ENCODE assay signal across 19 mouse cellular contexts in genomic region chr4:149632670-149633307, GRCm38 (mm10). TPM values are rescaled to one million over a fixed set of nuclear protein-coding genes. Genes with fewer than 3 reads are reported as not detected.
A peak's percentile ranks its signal among the peaks of the same experiment; 100 is the strongest.
DNase-seq lines count a peak whose midpoint lies in the region; ATAC-seq and TF ChIP-seq lines count a peak whose summit lies in the region.
"Had no signal": no experiment of that assay in that cellular context is flagged by ENCODE, and none has a peak within 500 bp of the region (broad histone marks: within the 10 kb centered on the region; RNA-seq: fewer than 3 reads in every experiment).

No protein-coding gene starts in this region.

- DNase-seq in heart, postnatal 14 days: no peak
- DNase-seq in CH12.LX (ENCODE audit: extremely low read depth): no peak
- peak; percentile 56 to 71 for DNase-seq in adrenal gland, postnatal 36 days
- peak; percentile 60 to 74 (median 65) for DNase-seq in liver, embryonic 14.5 days (ENCODE audit: low read depth in 3 of 3, low spot score in 3 of 3)
- no peak for DNase-seq in left cerebral cortex, postnatal 10 days (ENCODE audit: extremely low spot score in 1 of 2, low spot score in 2 of 2)
- no peak for DNase-seq in thymus, postnatal 0 days (ENCODE audit: low spot score)
- DNase-seq: cerebellum, postnatal 10 days; gastrocnemius, postnatal 25 days; kidney, adult 8-10 months; lung, postnatal 36 days; right cerebral cortex, postnatal 14 days; thymus, postnatal 36 days had no signal

- H3K9me3 ChIP-seq in heart, embryonic 13.5 days: no peaks in the 10 kb centered on the region
- H3K9me3 ChIP-seq in CH12.LX (replicated peaks; ENCODE audit: low read length): no peaks in the 10 kb centered on the region
- H3K9me3 ChIP-seq in liver, embryonic 14.5 days (ENCODE audit: control insufficient read depth, low read length): no peaks in the 10 kb centered on the region
- H3K9me3 ChIP-seq: embryonic facial prominence, embryonic 12.5 days; forebrain, embryonic 15.5 days; limb, embryonic 13.5 days; stomach, embryonic 15.5 days had no signal

- peak; percentile 79 for ATAC-seq in heart, embryonic 13.5 days (ENCODE audit: extremely low read depth, insufficient number of reproducible peaks, low FRiP score, low TSS enrichment)
- peak; percentile 89 for ATAC-seq in liver, embryonic 14.5 days (ENCODE audit: insufficient read depth)
- no peak for ATAC-seq in frontal cortex, adult (ENCODE audit: low TSS enrichment)
- ATAC-seq: forebrain, embryonic 15.5 days; hindbrain, postnatal 0 days had no signal

- H3K79me2 ChIP-seq in CH12.LX (replicated peaks; ENCODE audit: control insufficient read depth, extremely low read depth, insufficient read depth, poor library complexity, severe bottlenecking): no peaks in the 10 kb centered on the region

- intact Hi-C loops in heart, postnatal 14 days (cut with DNase I): no loop called here
- intact Hi-C loops in left cerebral cortex, postnatal 10 days (cut with DNase I): no loop called here

- 82% methylated on average over 9 of the region's 9 CpGs for WGBS in heart, embryonic 13.5 days
- 57% methylated on average over 9 of the region's 9 CpGs for WGBS in liver, embryonic 14.5 days (ENCODE audit: insufficient replicate concordance)

- H3K27me3 ChIP-seq in heart, embryonic 13.5 days (replicated peaks): no peaks in the 10 kb centered on the region
- no peaks in the 10 kb centered on the region for H3K27me3 ChIP-seq in CH12.LX (replicated peaks)
- no peaks in the 10 kb centered on the region for H3K27me3 ChIP-seq in liver, embryonic 14.5 days (ENCODE audit: control insufficient read depth, insufficient read depth, low read length)
- H3K27me3 ChIP-seq: embryonic facial prominence, embryonic 12.5 days; forebrain, embryonic 15.5 days; limb, embryonic 13.5 days; stomach, embryonic 15.5 days had no signal

- no peak overlapping the region for H3K4me2 ChIP-seq in heart, embryonic 13.5 days
- no peak overlapping the region for H3K4me2 ChIP-seq in CH12.LX (ENCODE audit: insufficient read depth, low read depth, poor library complexity, severe bottlenecking)
- peak overlapping the region; percentile 39 for H3K4me2 ChIP-seq in liver, embryonic 14.5 days (ENCODE audit: low read depth)
- H3K4me2 ChIP-seq: embryonic facial prominence, embryonic 12.5 days; forebrain, embryonic 15.5 days; limb, embryonic 13.5 days; stomach, embryonic 15.5 days had no signal

- H3K36me3 ChIP-seq in heart, embryonic 13.5 days: peaks cover 66% of the 10 kb centered on the region
- peaks cover 34 to 78% of the 10 kb centered on the region in 2 experiments for H3K36me3 ChIP-seq in CH12.LX (replicated peaks in 1 of 2; ENCODE audit: control insufficient read depth in 1 of 2, insufficient read depth in 1 of 2, low read length in 1 of 2)
- no peaks in the 10 kb centered on the region for H3K36me3 ChIP-seq in liver, embryonic 14.5 days (replicated peaks; ENCODE audit: control insufficient read depth, insufficient read depth, low read depth)

- no peak overlapping the region for H3K9ac ChIP-seq in heart, embryonic 13.5 days
- H3K9ac ChIP-seq in CH12.LX (ENCODE audit: insufficient read depth, low read depth): no peak overlapping the region
- H3K9ac ChIP-seq in liver, embryonic 14.5 days (replicated peaks): peak overlapping the region; percentile 27; the same call in 1 of the 2 replicates
- H3K9ac ChIP-seq: embryonic facial prominence, embryonic 12.5 days; forebrain, embryonic 15.5 days; limb, embryonic 13.5 days; stomach, embryonic 15.5 days had no signal

- no peak overlapping the region for H3K4me3 ChIP-seq in heart, embryonic 13.5 days
- H3K4me3 ChIP-seq in CH12.LX (replicated peaks in 1 of 3; ENCODE audit: low read depth in 2 of 3, low read length in 2 of 3, poor library complexity in 1 of 3): no peak overlapping the region
- no peak overlapping the region for H3K4me3 ChIP-seq in liver, embryonic 14.5 days (ENCODE audit: insufficient read depth in 1 of 2, low read depth in 2 of 2, low read length in 2 of 2)
- H3K4me3 ChIP-seq: embryonic facial prominence, embryonic 12.5 days; forebrain, embryonic 15.5 days; limb, embryonic 13.5 days; stomach, embryonic 15.5 days had no signal

- H3K4me1 ChIP-seq in heart, embryonic 13.5 days: no peaks in the 10 kb centered on the region
- peaks cover 4 to 27% of the 10 kb centered on the region in 2 experiments; a peak in 3 of 4 replicates for H3K4me1 ChIP-seq in CH12.LX (ENCODE audit: control insufficient read depth in 1 of 2, insufficient read depth in 2 of 2)
- H3K4me1 ChIP-seq in liver, embryonic 14.5 days (replicated peaks; ENCODE audit: control insufficient read depth in 2 of 2, insufficient read depth in 2 of 2, low read length in 1 of 2): peaks cover 15 to 21% of the 10 kb centered on the region in 2 experiments
- H3K4me1 ChIP-seq: embryonic facial prominence, embryonic 12.5 days; forebrain, embryonic 15.5 days; stomach, embryonic 15.5 days had no signal

- in situ Hi-C loops in CH12.LX (cut with MboI; ENCODE audit: low pct_ligation_motif_present, low pct_unique_long_range_greater_than_20kb, low sequenced_read_pairs): no loop called here

- no peak overlapping the region for H3K27ac ChIP-seq in heart, embryonic 13.5 days (replicated peaks)
- no peak overlapping the region for H3K27ac ChIP-seq in CH12.LX (ENCODE audit: insufficient read depth, low read depth)
- peak overlapping the region; percentile 83 for H3K27ac ChIP-seq in liver, embryonic 14.5 days
- H3K27ac ChIP-seq: embryonic facial prominence, embryonic 12.5 days; forebrain, embryonic 15.5 days; hindbrain, postnatal 0 days; limb, embryonic 13.5 days; stomach, embryonic 15.5 days had no signal

- no peak for TF ChIP-seq RAD21 in CH12.LX (IDR thresholded peaks at IDR 0.05; ENCODE audit: low read depth, low read length)

- no peak for TF ChIP-seq POLR2A in CH12.LX (IDR thresholded peaks at IDR 0.05; ENCODE audit: low read depth, low read length)

- no peak for TF ChIP-seq EP300 in CH12.LX (IDR thresholded peaks at IDR 0.05; ENCODE audit: low read length)
- TF ChIP-seq EP300 in liver, embryonic 14.5 days (IDR thresholded peaks at IDR 0.05; ENCODE audit: low read depth): 0 out of 2 replicates have a peak, but pooled peaks have one; percentile 47

- dilution Hi-C loops in CH12.LX (cut with MboI; ENCODE audit: extremely low pct_ligation_motif_present, extremely low pct_unique_long_range_greater_than_20kb, low sequenced_read_pairs): no loop called here

- TF ChIP-seq CTCF in CH12.LX (conservative IDR thresholded peaks at IDR 0.05 in 1 of 2, IDR thresholded peaks at IDR 0.05 in 1 of 2; ENCODE audit: low read depth in 2 of 2, low read length in 2 of 2): no peak
- no peak for TF ChIP-seq CTCF in liver, embryonic 14.5 days (IDR thresholded peaks at IDR 0.05; ENCODE audit: low read depth)

TF ChIP-seq in CH12.LX, 34 proteins besides CTCF, POLR2A, EP300 and RAD21:
- TF ChIP-seq CHD1 (IDR thresholded peaks at IDR 0.05; ENCODE audit: low read depth, low read length) (no peak), JUN (IDR thresholded peaks at IDR 0.05; ENCODE audit: insufficient read depth, low read depth, low read length) (peak; percentile 25; the same call in 1 of the 2 replicates), ETS1 (conservative IDR thresholded peaks at IDR 0.05; ENCODE audit: low read depth, low read length) (peak; percentile 65), ZMIZ1 (IDR thresholded peaks at IDR 0.05; ENCODE audit: low read depth, low read length) (no peak), CHD2 (IDR thresholded peaks at IDR 0.05; ENCODE audit: low read length) (no peak), HCFC1 (IDR thresholded peaks at IDR 0.05; ENCODE audit: low read depth, low read length) (no peak), MAFK (IDR thresholded peaks at IDR 0.05; ENCODE audit: insufficient replicate concordance, low read length) (peak; percentile 86), ZKSCAN1 (IDR thresholded peaks at IDR 0.05; ENCODE audit: borderline replicate concordance, low read depth, low read length) (no peak), IRF4 (IDR thresholded peaks at IDR 0.05; ENCODE audit: low read depth, low read length) (no peak), NRF1 (IDR thresholded peaks at IDR 0.05; ENCODE audit: low read depth, low read length) (no peak), E2F4 (IDR thresholded peaks at IDR 0.05; ENCODE audit: insufficient replicate concordance, low read depth, low read length) (no peak), ZNF384 (IDR thresholded peaks at IDR 0.05; ENCODE audit: low read depth, low read length) (no peak), SMC3 (IDR thresholded peaks at IDR 0.05; ENCODE audit: low read depth, low read length) (no peak), ZC3H11A (IDR thresholded peaks at IDR 0.05; ENCODE audit: low read depth, low read length) (no peak), MAX (IDR thresholded peaks at IDR 0.05; ENCODE audit: low read length) (no peak), SIN3A (IDR thresholded peaks at IDR 0.05; ENCODE audit: low read length) (no peak)

RNA-seq across cellular contexts. Expression of gene Clstn1, which starts 46.5 kb away (rescaled TPM):
- 9.2 and 13.6 TPM in 2 replicates for polyA plus RNA-seq in heart, embryonic 13.5 days (2015; fragmentation: Nextera tagmentation; extraction: Ambion mirVana)
- 10 to 100 TPM; 76.7 to 82.1 TPM for total RNA-seq in heart, postnatal 14 days (2021)
- total RNA-seq in CH12.LX (2012; rRNA removed) (51.4 and 53.1 TPM in 2 replicates), CH12.LX (2014; rRNA removed) (26.4 and 27.7 TPM in 2 replicates)
- polyA plus RNA-seq in CH12.LX (2012; ENCODE audit: insufficient read length, low read depth): 35.2 and 36.9 TPM in 2 replicates
- 10 to 100 TPM; 92.4 to 97.7 TPM for total RNA-seq in adrenal gland, postnatal 36 days (2021)
- polyA plus RNA-seq in liver, embryonic 14.5 days (2012; rRNA removed): 1.2 and 1.3 TPM in 2 replicates
- polyA plus RNA-seq in liver, embryonic 14.5 days (2014; fragmentation: Nextera tagmentation; extraction: Ambion mirVana): 1.4 and 1.6 TPM in 2 replicates
- total RNA-seq in left cerebral cortex, postnatal 10 days (2021): 100 to 1,000 TPM; 909 to 940 TPM
- polyA plus RNA-seq in thymus, postnatal 0 days (2015; fragmentation: Nextera tagmentation; extraction: Ambion mirVana): 20.4 and 21.1 TPM in 2 replicates

Comparison
In these comparisons a context has a peak if more than half of its experiments do, and no peak if none do; other contexts are left out.
1. DNase-seq: peak in adrenal gland, postnatal 36 days (2 of 2) and liver, embryonic 14.5 days (3 of 3); none in heart, postnatal 14 days (0 of 2), CH12.LX (single experiment), left cerebral cortex, postnatal 10 days (0 of 2) and thymus, postnatal 0 days (single experiment).
2. RNA of gene Clstn1, which starts 46.5 kb away (total RNA-seq): 909 to 940 TPM in left cerebral cortex, postnatal 10 days; 92.4 to 97.7 TPM in adrenal gland, postnatal 36 days, 76.7 to 82.1 TPM in heart, postnatal 14 days and 26.4 to 53.1 TPM in CH12.LX; every median in the first group is over 4 times any median in the second.